Mouse (Mus musculus): ENCODE results near the gene Ccdc122.

DNA sequence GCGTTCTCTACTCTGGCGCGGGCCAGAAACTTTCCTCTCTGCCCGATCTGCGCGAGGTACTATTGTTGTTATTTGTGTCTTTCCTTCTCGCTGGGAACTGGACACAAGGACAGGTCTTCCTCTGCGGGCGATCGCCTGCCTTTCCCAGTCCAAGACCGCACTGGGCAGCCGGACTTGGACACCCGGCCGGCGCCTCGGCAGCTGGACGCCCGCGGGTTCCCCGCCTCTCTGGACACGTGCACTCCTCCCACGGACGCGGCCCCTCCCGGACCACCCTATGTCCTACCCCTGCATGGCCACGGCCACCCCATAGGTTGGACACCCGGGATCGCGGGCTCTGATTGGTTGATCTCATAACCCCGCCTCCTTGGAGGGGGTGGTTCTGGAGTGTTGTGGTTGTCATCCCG lies 120.9 kb downstream of the Ccdc122 start:
- no peak for TF ChIP-seq CTCF (conservative IDR thresholded peaks at IDR 0.05; ENCODE audit: insufficient read depth, insufficient read length, low read depth, low read length)
- no peak for TF ChIP-seq POLR2A (IDR thresholded peaks at IDR 0.05; ENCODE audit: low read depth, low read length)

Measured in kidney, adult 2 months (tissue).